Mouse (Mus musculus) midbrain, embryonic 16.5 days (tissue): ENCODE results near the gene Med4. TPM values are rescaled to one million over a fixed set of nuclear protein-coding genes. Genes with fewer than 3 reads are reported as not detected.

Source experiments
- ATAC-seq: fragments of 200-750 bp; cut with Nextera tagmentation; 2 replicates; pipeline ENCODE4 v1.8.0; 2017; ENCODE audit warnings: moderate TSS enrichment
- H3K27ac ChIP-seq: fragments of 300-500 bp; sonication (generic); 2 replicates; pipeline ENCODE4 v1.5.1; 2014; ENCODE audit warnings: mild to moderate bottlenecking, low read length, mixed read lengths
- H3K27me3 ChIP-seq: fragments of 300-500 bp; sonication (generic); 2 replicates; pipeline ENCODE4 v1.6.1; 2014; ENCODE audit warnings: low read depth, low read length, mixed read lengths; ENCODE audit not compliant: control insufficient read depth, insufficient read depth
- H3K36me3 ChIP-seq: fragments of 300-500 bp; sonication (generic); 2 replicates; pipeline ENCODE4 v1.6.1; 2014; ENCODE audit warnings: mild to moderate bottlenecking, low read length, moderate library complexity, mixed read lengths; ENCODE audit not compliant: control insufficient read depth, insufficient read depth
- H3K4me1 ChIP-seq: fragments of 300-500 bp; sonication (generic); 2 replicates; pipeline ENCODE4 v1.6.1; 2014; ENCODE audit warnings: mild to moderate bottlenecking, low read length, mixed read lengths; ENCODE audit not compliant: control insufficient read depth, insufficient read depth
- H3K4me2 ChIP-seq: fragments of 300-500 bp; sonication (generic); 2 replicates; pipeline ENCODE4 v1.6.1; 2014; ENCODE audit warnings: mild to moderate bottlenecking, low read length, mixed read lengths
- H3K4me3 ChIP-seq: fragments of 300-500 bp; sonication (generic); 2 replicates; pipeline ENCODE4 v1.5.1; 2014; ENCODE audit warnings: low read depth, mild to moderate bottlenecking, low read length, moderate library complexity, mixed read lengths
- H3K9ac ChIP-seq: fragments of 300-500 bp; sonication (generic); 2 replicates; pipeline ENCODE4 v1.6.1; 2014; ENCODE audit warnings: low read depth, low read length, mixed read lengths
- H3K9me3 ChIP-seq: fragments of 300-500 bp; sonication (generic); replicated peaks from 2 replicates; pipeline ENCODE4 v1.6.1; 2014; ENCODE audit warnings: mild to moderate bottlenecking, low read length, mixed read lengths; ENCODE audit not compliant: control insufficient read depth, poor library complexity, severe bottlenecking
- WGBS: fragments of 180-500 bp; shearing (Covaris S2); extraction: QIAGEN DNeasy Blood & Tissue Kit; methylation state at CpG from one replicate; pipeline ENCODE4 v1.1.7; 2014; 5-methylcytosine and 5-hydroxymethylcytosine counted together
- polyA plus RNA-seq: library from polyadenylated mRNA; unstranded; fragments of >200 nt; fragmentation: Nextera tagmentation; extraction: Ambion mirVana; gene quantifications from 2 replicates; pipeline ENCODE4 v1.2.1, GENCODE M21; 2015

The Med4 gene
- polyA plus RNA-seq, 1 experiment from 2014 or later = 84.7 TPM

GRCm38 (mm10) chr14:73547034-73547433 lies 37.2 kb downstream of the Med4 start:
- Histone ChIP-seq H3K9ac (no peak overlapping the region), H3K36me3 (no peaks in the 10 kb centered on the region), H3K4me3 (no peak overlapping the region), H3K9me3 (no peaks in the 10 kb centered on the region), H3K4me2 (no peak overlapping the region), H3K27ac (no peak overlapping the region), H3K27me3 (no peaks in the 10 kb centered on the region), H3K4me1 (peaks cover 1% of the 10 kb centered on the region; the same call in 1 of the 2 replicates)
- no peak for ATAC-seq
- 73% methylated on average over 4 of the region's 4 CpGs for WGBS

GRCm38 (mm10) chr14:73548051-73548450 lies 38.2 kb downstream of the Med4 start, which contains the start of gene Nudt15:
TSS of gene Nudt15 (minus strand) at chr14:73548242.
- no peaks in the 10 kb centered on the region for H3K36me3 ChIP-seq
- no peak within 1 kb of the TSS for H3K27ac ChIP-seq
- WGBS = 92% methylated on average over 3 of the region's 3 CpGs
- ATAC-seq = no peak
- H3K4me3 ChIP-seq = no peak within 1 kb of the TSS
- H3K9me3 ChIP-seq = no peaks in the 10 kb centered on the region
- H3K27me3 ChIP-seq = no peaks in the 10 kb centered on the region
- H3K4me2 ChIP-seq = no peak within 1 kb of the TSS
- H3K4me1 ChIP-seq = peaks cover 6% of the 10 kb centered on the region; the same call in 1 of the 2 replicates
- H3K9ac ChIP-seq = no peak within 1 kb of the TSS

- no peaks in the 10 kb centered on the region for H3K9me3 ChIP-seq
- WGBS = 43% methylated on average over 3 of the region's 3 CpGs
- no peaks in the 10 kb centered on the region for H3K27me3 ChIP-seq
- H3K27ac ChIP-seq = no peak overlapping the region
- H3K4me2 ChIP-seq = no peak overlapping the region
- H3K4me1 ChIP-seq = peaks cover 11% of the 10 kb centered on the region
- H3K9ac ChIP-seq = no peak overlapping the region
- H3K4me3 ChIP-seq = no peak overlapping the region
- no peak for ATAC-seq
- H3K36me3 ChIP-seq = no peaks in the 10 kb centered on the region
Measured at GRCm38 (mm10) chr14:73550291-73550690, 40.5 kb downstream of the Med4 start.

GRCm38 (mm10) chr14:73550732-73551131 lies 40.9 kb downstream of the Med4 start:
- no peak overlapping the region for H3K9ac ChIP-seq
- no peaks in the 10 kb centered on the region for H3K27me3 ChIP-seq
- H3K4me3 ChIP-seq = no peak overlapping the region
- H3K4me1 ChIP-seq = peaks cover 11% of the 10 kb centered on the region
- WGBS = 34% methylated on average over 8 of the region's 8 CpGs
- H3K36me3 ChIP-seq = no peaks in the 10 kb centered on the region
- ATAC-seq = no peak
- no peak overlapping the region for H3K27ac ChIP-seq
- H3K9me3 ChIP-seq = no peaks in the 10 kb centered on the region
- H3K4me2 ChIP-seq = no peak overlapping the region

GRCm38 (mm10) chr14:73551164-73551563 lies 41.3 kb downstream of the Med4 start:
- Histone ChIP-seq H3K36me3 (no peaks in the 10 kb centered on the region), H3K4me1 (peaks cover 11% of the 10 kb centered on the region), H3K27me3 (no peaks in the 10 kb centered on the region), H3K9me3 (no peaks in the 10 kb centered on the region), H3K27ac (no peak overlapping the region), H3K4me2 (no peak overlapping the region), H3K4me3 (no peak overlapping the region), H3K9ac (no peak overlapping the region)
- ATAC-seq = no peak
- WGBS = 78% methylated on average over 6 of the region's 6 CpGs

GRCm38 (mm10) chr14:73552341-73553121 lies 42.7 kb downstream of the Med4 start:
- peak overlapping the region; percentile 80 for H3K27ac ChIP-seq
- peak overlapping the region; percentile 72 for H3K4me3 ChIP-seq
- 5% methylated on average over 47 of the region's 61 CpGs for WGBS
- peaks cover 11% of the 10 kb centered on the region for H3K4me1 ChIP-seq
- 0 out of 2 replicates have a peak, but pooled peaks cover 2% of the 10 kb centered on the region for H3K36me3 ChIP-seq
- peak overlapping the region; percentile 91 for H3K9ac ChIP-seq
- peak overlapping the region; percentile 90 for H3K4me2 ChIP-seq
- H3K9me3 ChIP-seq = no peaks in the 10 kb centered on the region
- H3K27me3 ChIP-seq = no peaks in the 10 kb centered on the region
- ATAC-seq = peak; percentile 97

- Histone ChIP-seq H3K9ac (peak overlapping the region; percentile 91), H3K36me3 (0 out of 2 replicates have a peak, but pooled peaks cover 2% of the 10 kb centered on the region), H3K27me3 (no peaks in the 10 kb centered on the region), H3K4me2 (peak overlapping the region; percentile 90), H3K27ac (peak overlapping the region; percentile 80), H3K4me3 (peak overlapping the region; percentile 72), H3K4me1 (peaks cover 11% of the 10 kb centered on the region), H3K9me3 (no peaks in the 10 kb centered on the region)
- under 1% methylated on average over 10 of the region's 10 CpGs for WGBS
- ATAC-seq = no peak; the same call in 1 of the 2 replicates
Measured at GRCm38 (mm10) chr14:73553122-73553696, 43.4 kb downstream of the Med4 start.
